Mouse (Mus musculus) embryonic stem cell, embryonic (primary cell): ENCODE measurements around the gene Tfeb.

Experiments
- CTCF ChIA-PET, 4 experiments: fragments of 300-600 bp in 2 of 4; fragments of 350-600 bp in 2 of 4; sonication (Branson Sonifier 250); formaldehyde crosslinking; loops; one replicate each; lab custom pipeline; 2022; ENCODE audit warnings: inconsistent platforms in 2 of 4; lab: Charles Lee
- POLR2A ChIA-PET, 4 experiments: fragments of 300-600 bp in 2 of 4; fragments of 350-600 bp in 2 of 4; sonication (Branson Sonifier 250); formaldehyde crosslinking; loops; one replicate each; lab custom pipeline; 2022; ENCODE audit warnings: antibody characterized with exemption in 4 of 4, inconsistent platforms in 1 of 4; lab: Charles Lee

Gene Tfeb

DNA sequence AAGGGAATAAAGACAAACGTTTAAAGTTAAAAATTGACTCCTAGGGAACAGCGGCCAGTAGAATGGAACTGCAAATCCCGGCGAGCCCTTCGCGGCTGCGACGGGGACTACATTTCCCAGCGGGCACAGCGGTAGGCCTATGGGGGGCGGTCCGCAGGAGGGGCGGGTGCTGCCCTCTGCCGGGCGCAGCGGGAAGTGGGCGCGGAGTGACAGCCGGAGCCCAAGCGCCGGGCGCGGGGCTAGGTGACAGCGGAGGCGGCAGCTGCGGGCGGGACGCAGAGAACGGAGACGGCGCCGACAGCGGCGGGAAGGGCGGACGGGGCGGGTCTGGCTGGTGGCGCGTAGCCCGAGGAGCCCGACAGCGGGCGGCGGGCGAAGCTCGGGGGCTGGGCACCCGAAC, at the start of gene Tfeb:
TSS of gene Tfeb (plus strand) at position 175 of the 400 bp plus-strand sequence.
- CTCF ChIA-PET = interaction anchor here in 3 of 4 experiments (0.6 to 1.8 kb wide), 10 partner anchors 12 to 658 kb away, joined by 3 to 7 read pairs (median 3); no protein-coding TSS in a partner anchor
- POLR2A ChIA-PET = interaction anchor here in 3 of 4 experiments (0.5 to 7.9 kb wide), 37 partner anchors 7 to 236 kb away, joined by 3 to 95 read pairs (median 5); partner anchors contain the start of genes Frs3 (in 1 of the 3), Gm21981 (in 1 of the 3), Pgc (in 1 of the 3) and Prickle4 (in 1 of the 3)

DNA sequence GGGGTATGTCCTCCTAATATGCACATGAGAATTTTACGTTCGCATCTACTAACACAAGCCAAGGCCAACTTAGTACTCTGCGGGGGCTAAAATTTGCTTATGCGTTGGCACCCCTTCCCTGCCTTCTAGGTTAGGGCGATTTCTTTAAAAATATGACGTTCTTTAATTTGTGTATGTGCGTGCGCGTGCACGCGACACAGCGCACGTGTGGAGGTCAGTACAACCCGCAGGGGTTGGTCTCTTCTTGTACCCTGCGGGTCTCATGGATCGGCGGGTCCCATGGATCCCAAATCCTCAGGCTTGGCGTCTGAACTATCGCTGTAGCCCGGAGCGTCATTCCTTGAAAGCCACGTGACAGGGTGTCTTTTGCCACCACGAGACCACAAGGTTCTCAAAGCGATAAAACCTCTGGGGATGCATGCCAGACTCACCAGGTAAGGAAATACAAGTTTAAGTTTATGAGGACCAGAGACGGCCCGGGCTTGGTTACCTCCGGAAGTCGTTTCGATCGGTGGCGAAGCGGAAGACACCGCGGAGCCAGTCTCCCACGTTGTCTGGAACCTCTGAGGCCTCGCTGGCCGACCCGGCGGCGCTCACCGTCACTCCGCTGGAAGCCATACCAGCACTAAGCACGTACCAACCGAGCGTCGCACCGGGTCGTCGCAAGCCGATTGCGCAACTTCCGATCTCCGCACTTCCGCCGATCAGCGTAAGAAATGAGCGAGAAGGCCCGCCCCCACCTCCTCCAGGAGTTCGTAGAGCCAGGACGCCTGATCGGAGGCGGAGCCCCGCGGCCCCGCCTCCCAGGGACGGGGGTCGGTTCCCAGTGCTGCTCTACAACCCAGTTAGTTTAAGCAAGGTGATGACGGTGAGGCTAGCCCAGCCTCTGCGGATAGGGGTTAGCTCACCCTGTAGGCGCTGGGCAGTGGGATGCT, 49.2 kb upstream of the Tfeb start:
- ChIA-PET POLR2A (interaction anchor here (0.6 to 7.0 kb wide), 21 partner anchors 9 to 202 kb away, joined by 3 to 66 read pairs (median 4); partner anchors contain the start of gene Tfeb (in 1 of the 4)), CTCF (interaction anchor here (0.6 to 1.5 kb wide), 6 partner anchors 9 to 355 kb away, joined by 3 to 4 read pairs (median 3); no protein-coding TSS in a partner anchor)

DNA sequence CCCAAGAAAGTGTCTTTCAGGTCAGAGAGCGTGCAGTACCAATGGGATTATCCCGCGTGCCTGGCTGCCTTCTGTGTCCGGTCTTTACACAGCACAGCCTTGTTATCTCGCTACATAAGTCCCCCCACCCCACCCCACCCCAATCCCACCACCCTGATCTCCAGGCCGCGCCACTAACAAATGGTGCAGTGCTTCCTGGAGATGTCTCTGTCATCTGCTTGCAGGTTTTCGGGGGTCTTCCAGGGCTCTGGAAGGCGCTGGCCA, 48.6 kb upstream of the Tfeb start, which contains the start of gene Tomm6:
TSS of gene Tomm6 (minus strand) at position 43 of the 264 bp plus-strand sequence.
- CTCF ChIA-PET = interaction anchor here in 3 of 4 experiments (0.7 to 1.5 kb wide), 4 partner anchors 10 to 356 kb away, joined by 3 to 4 read pairs (median 4); no protein-coding TSS in a partner anchor
- POLR2A ChIA-PET = interaction anchor here (0.6 to 4.0 kb wide), 19 partner anchors 8 to 177 kb away, joined by 3 to 18 read pairs (median 4); partner anchors contain the start of gene Tfeb (in 1 of the 4)

DNA sequence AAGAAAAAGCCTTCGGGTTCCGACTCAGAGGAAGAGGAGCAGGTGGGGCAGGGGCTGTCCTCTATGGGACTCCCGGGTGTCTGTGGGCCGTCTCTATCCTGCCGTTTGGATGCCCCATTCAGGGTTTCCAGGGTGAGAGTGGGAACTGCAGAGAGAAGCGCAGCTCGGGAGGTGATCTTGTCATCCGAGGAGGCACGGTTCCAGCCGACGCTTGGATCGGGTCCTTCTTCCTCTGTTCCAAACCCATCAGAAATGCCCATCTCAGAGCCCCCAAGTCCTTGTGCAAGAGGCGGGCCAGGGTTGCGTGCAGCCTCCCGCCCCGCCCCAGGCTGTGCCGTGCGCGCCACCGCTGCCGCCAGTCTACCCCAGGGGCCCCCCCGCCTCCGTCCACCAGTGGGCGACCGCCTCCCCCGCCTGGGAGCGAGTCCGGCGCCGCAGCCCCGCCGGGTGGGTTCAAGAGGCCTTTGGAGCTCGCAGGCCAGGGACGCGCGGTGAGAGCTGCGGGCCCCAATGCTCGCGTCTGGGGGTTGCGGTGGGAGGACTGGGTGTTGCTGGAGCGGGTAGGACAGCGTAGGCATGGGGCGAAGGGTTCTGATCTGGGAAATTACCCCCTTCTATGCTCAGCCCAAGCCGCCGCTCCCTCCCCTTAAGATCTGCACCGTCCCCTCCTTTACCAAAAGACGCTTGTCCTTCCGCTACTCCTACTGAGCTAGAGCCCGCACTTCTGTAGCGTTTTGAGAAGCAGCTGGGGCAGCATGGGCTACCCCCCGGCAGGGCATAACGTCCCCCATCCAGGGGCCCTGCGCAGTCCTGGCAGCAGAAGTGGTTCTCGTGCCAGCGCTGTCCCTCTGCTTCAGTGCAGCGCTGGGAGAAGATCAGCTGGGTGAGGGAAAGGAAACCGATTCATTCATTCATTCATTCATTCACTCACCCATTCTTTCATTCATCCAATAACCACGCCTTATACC, 47.9 kb upstream of the Tfeb start, which contains the start of gene Frs3:
TSS of gene Frs3 (plus strand) at position 423 of the 968 bp plus-strand sequence.
- ChIA-PET CTCF (interaction anchor here (0.5 to 1.6 kb wide), 12 partner anchors 10 to 207 kb away, joined by 3 to 5 read pairs (median 3); no protein-coding TSS in a partner anchor), POLR2A (interaction anchor here (0.6 to 4.0 kb wide), 32 partner anchors 9 to 176 kb away, joined by 3 to 18 read pairs (median 4); partner anchors contain the start of genes Tfeb (in 2 of the 4) and Usp49 (in 1 of the 4))

DNA sequence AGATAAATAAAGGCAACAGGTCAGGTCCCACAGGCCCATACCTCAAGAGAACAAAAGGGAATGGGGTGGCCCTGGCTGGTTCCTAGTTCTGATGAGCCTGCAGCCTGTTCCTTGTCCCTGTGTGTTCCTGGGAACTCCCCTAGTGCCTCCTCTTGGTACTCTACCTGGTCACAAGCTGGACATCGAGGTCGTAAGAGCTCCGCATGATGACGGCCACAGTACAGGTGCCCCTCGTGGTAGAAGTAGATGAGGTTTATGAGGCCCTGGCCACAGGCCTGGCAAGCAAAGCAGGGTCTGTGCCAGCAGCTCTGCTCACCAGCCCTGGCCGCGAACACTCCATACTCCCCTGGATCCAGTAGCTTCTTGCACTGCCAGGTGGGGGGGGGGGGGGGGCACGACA, 46.9 kb upstream of the Tfeb start:
- CTCF ChIA-PET = interaction anchor here in 3 of 4 experiments (0.7 to 1.6 kb wide), 8 partner anchors 10 to 178 kb away, joined by 3 to 5 read pairs (median 4); no protein-coding TSS in a partner anchor
- POLR2A ChIA-PET = interaction anchor here in 3 of 4 experiments (0.8 to 4.0 kb wide), 24 partner anchors 8 to 313 kb away, joined by 3 to 18 read pairs (median 4); partner anchors contain the start of genes Tfeb (in 2 of the 3) and Usp49 (in 1 of the 3)

DNA sequence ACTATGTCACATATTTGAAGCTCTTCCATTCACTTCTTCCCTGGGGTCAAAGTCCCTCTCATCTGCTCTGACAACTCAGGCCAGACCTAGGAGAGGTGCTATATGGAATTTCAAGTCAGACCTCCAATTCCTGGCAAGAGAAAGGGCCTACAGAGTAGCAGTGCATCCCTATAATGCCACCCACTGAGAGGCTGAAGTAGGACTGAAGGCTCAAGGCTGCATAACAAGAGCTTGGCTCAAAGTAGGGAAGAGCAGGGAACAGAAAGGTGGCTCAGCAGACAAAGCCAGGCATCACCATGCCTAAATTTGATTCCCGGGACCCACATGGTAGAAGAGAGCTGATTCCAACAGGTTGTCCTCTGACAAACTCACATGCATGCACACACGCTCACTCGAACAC, 45.2 kb upstream of the Tfeb start:
- POLR2A ChIA-PET = interaction anchor here in 3 of 4 experiments (0.9 to 4.0 kb wide), 11 partner anchors 10 to 96 kb away, joined by 3 to 18 read pairs (median 4); no protein-coding TSS in a partner anchor
- CTCF ChIA-PET = interaction anchor here in 2 of 4 experiments (0.8 to 1.4 kb wide), 3 partner anchors 15 to 47 kb away, joined by 3 read pairs; no protein-coding TSS in a partner anchor

DNA sequence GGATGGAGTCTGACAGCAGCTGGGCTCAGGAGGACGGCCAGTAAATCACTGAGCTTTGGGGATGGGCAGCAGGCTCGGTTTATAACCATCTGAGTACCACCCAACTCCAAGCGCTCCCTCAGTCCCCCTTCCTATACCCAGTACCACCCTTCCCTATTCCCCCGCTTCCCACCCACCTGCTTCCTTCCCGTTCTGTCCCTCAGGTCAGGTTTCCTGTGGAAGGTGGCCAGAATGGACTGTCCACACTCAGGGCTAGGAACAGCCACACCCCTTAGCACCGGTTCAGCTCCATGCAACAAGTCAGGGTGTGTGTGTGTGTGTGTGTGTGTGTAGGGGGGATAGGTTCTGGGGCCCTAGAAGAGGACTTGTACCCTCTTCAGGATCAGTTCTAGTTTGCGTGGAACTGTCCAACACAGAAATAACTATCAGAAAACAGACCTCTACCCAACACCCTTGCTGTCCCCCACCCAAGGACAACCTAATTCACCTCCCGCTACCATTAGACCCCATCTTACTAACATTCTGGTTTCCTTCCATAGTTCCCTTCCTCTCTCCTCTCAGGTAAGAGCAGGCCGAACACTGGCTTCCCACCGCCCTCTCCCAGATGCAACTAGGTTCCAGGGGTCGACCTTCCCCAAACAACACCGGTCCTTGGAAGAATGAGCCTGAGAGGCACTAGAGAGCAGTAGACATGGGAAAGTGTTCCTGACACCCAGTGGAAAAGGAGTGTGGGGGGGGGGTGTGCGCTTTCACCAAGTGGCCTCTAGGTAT, 43.0 kb upstream of the Tfeb start:
- CTCF ChIA-PET = interaction anchor here (0.6 to 2.1 kb wide), 26 partner anchors 10 to 1541 kb away, joined by 3 to 9 read pairs (median 4); partner anchors contain the start of genes Mad2l1bp (in 1 of the 4) and Taf8 (in 1 of the 4)

DNA sequence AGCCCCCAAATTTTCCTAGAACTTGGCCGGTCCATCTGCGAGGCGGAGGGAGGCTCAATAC, 42.6 kb upstream of the Tfeb start, which contains the start of gene Gm21981:
TSS of gene Gm21981 (minus strand) at position 14 of the 61 bp plus-strand sequence.
- ChIA-PET POLR2A (interaction anchor here in 3 of 4 experiments (0.5 to 2.9 kb wide), 29 partner anchors 8 to 315 kb away, joined by 3 to 10 read pairs (median 4); no protein-coding TSS in a partner anchor), CTCF (interaction anchor here (0.6 to 2.1 kb wide), 25 partner anchors 10 to 1541 kb away, joined by 3 to 9 read pairs (median 4); partner anchors contain the start of genes Mad2l1bp (in 1 of the 4) and Taf8 (in 1 of the 4))

More for the DNA sequence above, 43.0 kb upstream of the Tfeb start:
- POLR2A ChIA-PET = interaction anchor here in 3 of 4 experiments (0.5 to 3.5 kb wide), 32 partner anchors 8 to 315 kb away, joined by 3 to 17 read pairs (median 5); no protein-coding TSS in a partner anchor

DNA sequence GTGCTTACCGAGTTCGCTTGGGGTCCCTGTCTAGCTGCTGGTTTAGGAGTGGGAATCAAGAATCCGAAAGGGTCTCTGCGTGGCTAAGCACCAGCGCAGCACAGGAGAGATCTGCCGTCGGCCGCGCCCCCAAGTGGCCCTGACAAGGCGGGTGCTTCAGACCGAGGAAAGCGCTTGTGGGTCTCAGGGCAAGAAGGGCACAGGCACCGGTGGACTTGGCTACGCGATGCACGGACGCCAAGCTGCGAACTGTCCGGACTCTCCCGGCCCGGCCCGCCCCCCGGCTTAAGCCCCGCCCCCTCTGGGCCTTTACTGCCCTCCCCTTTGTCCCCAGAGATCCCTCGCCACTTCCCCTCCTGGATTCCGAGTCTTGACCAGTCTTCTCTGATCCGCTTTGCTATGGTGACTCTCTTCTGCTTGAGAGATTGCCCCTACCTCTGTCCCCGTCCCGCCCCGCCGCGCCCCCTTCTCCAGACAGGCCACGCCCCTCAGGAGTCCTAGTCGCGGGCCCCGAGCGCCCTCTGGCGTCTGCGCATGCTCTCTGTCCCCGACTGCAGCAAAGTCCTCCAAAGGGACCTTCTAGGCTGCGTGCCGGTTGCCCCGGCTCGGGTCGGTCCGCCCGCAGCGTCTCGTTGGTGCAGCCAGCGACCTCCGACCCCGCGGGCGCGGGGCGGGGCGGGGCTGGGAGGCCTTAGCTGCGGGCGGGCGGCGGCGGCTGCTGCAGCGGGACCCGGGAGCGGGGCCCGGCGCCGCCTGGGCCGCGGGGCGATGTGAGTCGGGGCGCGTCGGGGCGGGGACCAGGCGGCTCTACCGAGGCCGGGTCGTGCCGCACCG, 42.1 kb upstream of the Tfeb start, which contains the start of gene Prickle4:
TSS of gene Prickle4 (minus strand) at position 234 of the 834 bp plus-strand sequence.
- CTCF ChIA-PET = interaction anchor here (0.6 to 2.1 kb wide), 41 partner anchors 9 to 1541 kb away, joined by 3 to 9 read pairs (median 3); partner anchors contain the start of genes Mad2l1bp (in 1 of the 4) and Taf8 (in 1 of the 4)
- POLR2A ChIA-PET = interaction anchor here (0.5 to 2.9 kb wide), 45 partner anchors 9 to 396 kb away, joined by 3 to 10 read pairs (median 4); no protein-coding TSS in a partner anchor

DNA sequence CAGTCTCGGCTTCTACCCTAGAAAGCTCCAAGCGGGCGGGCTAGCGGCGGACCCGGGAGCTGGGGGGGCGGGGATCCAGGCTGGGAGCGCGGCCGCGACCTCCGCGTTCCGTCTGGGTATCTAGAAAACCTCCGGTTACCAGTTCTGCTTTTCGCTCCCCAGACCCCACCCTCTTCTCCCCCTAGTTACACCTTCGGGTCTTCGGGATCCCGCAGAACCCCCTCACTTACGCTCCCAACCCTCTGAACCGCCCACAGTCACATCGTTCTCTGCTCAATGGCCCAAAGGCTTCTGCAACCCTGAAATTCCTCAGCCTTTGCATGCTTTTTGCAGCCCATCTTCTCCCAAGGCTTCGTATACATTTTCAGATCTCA, 41.5 kb upstream of the Tfeb start:
- POLR2A ChIA-PET = interaction anchor here (0.6 to 2.9 kb wide), 30 partner anchors 9 to 395 kb away, joined by 3 to 10 read pairs (median 4); no protein-coding TSS in a partner anchor
- CTCF ChIA-PET = interaction anchor here (0.6 to 2.1 kb wide), 21 partner anchors 9 to 220 kb away, joined by 3 to 9 read pairs (median 4); no protein-coding TSS in a partner anchor

DNA sequence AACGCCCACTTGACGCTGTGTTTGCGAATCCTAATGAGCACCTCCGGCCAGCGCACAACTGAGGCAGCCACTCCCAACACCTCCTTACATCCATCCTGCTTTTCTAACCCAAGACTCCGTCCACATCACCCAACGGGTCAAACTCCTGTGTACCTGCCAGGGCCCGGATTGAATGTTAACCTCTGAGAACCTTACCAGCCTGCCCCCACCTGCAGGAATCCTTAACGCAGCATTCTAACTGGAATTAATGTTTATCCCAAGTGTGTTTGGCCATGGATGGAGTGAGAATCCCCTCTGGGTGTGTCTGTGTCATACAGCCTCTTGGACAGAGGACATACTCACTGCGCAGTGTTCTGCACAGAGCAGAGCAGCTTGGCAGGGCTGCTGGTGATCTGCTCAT, 38.7 kb upstream of the Tfeb start:
- POLR2A ChIA-PET = interaction anchor here in 3 of 4 experiments (1.1 to 3.0 kb wide), 7 partner anchors 9 to 53 kb away, joined by 3 to 12 read pairs (median 10); partner anchors contain the start of genes Tomm6 (in 2 of the 3) and Frs3 (in 1 of the 3)
- CTCF ChIA-PET = no interaction called here

DNA sequence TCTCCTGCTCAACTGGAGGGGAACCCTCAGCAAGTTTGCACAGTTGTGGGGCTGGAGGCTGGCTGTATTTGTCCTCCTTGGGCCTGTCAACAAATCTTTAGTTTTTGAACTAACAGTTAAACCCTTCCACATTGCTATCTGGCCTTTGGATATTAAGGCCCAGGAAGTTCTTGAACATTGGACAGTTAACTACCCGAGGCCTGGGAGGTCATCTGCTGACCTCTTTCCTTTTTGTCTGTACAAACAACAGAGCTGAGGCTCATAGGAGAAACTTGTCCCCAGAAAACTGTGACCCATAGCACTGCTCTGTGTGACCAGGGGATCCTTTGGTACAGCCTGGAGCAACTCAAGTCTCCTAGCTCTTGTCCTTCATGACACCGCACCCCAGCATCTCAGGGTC, 37.8 kb upstream of the Tfeb start:
- POLR2A ChIA-PET = interaction anchor here in 2 of 4 experiments (1.1 to 3.7 kb wide), 7 partner anchors 10 to 41 kb away, joined by 3 to 22 read pairs (median 10); partner anchors contain the start of genes Frs3 (in 1 of the 2), Tfeb (in 1 of the 2) and Tomm6 (in 1 of the 2)
- CTCF ChIA-PET = interaction anchor here in 2 of 4 experiments (0.6 to 1.2 kb wide), 3 partner anchors 8 to 207 kb away, joined by 3 to 4 read pairs (median 4); no protein-coding TSS in a partner anchor

DNA sequence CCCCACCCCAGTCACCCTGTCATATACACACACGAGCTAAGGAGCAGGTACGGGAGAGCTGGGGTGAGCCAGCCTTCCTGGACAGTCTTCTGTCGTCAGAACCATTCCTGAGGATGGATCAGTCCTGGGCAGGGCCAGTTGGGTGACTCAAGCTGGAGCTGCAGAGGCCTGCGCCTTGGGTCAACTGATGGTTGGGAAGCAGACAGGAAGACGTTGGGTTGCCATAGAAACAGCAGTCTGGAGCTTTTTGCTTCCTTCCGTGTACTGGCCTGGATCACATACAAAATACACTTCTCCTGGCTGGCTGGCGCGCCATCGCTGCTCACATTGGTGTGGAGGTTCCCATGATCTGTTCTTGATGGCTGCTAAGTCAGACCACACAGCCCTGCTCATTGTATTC, 35.0 kb upstream of the Tfeb start:
- CTCF ChIA-PET = interaction anchor here (0.6 to 1.3 kb wide), 4 partner anchors 54 to 561 kb away, joined by 3 to 5 read pairs (median 3); no protein-coding TSS in a partner anchor
- POLR2A ChIA-PET = interaction anchor here in 3 of 4 experiments (0.6 to 3.7 kb wide), 14 partner anchors 9 to 309 kb away, joined by 3 to 22 read pairs (median 4); partner anchors contain the start of gene Tfeb (in 1 of the 3)

DNA sequence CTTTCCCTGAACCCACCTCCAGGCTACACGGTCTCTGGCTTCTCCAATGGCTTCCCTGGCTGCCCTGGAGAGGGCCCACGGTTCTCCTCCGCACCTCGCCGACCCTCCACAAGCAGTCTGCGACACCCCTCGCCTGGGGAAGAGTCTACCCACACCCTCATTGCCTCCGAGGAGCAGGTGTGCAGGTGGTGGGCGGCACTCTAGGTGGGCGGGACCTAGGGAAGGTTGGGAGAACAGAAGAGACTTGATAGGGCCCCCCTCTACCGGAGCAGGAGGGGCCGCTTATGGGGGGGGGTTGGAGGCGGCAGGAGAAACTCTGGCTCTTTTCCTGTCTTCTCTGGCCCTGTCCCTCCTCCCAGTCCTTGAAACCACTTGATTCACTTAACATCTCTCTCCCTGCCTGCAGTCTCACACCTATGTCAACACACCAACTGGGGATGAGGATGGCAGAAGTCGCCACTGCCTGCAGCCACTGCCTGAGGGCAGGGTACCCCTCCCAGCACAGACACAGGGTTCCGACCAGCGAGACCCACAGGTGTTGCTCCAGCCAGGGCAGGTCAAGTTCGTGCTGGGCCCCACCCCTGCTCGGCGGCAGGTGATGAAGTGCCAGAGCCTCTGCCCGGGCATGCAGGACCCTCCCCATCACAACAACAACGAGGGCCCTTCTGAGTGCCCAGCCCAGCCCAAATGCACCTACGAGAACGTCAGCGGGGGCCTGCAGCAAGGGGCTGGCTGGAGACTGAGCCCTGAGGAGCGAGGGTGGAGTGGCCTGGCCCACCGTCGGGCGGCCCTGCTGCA, 34.1 kb upstream of the Tfeb start:
- CTCF ChIA-PET = interaction anchor here in 3 of 4 experiments (0.6 to 2.6 kb wide), 7 partner anchors 8 to 562 kb away, joined by 3 to 12 read pairs (median 3); partner anchors contain the start of genes Frs3 (in 1 of the 3), Gm21981 (in 1 of the 3) and Prickle4 (in 1 of the 3)
- POLR2A ChIA-PET = interaction anchor here in 3 of 4 experiments (0.6 to 4.8 kb wide), 29 partner anchors 8 to 551 kb away, joined by 3 to 51 read pairs (median 5); partner anchors contain the start of genes Frs3 (in 2 of the 3), Tfeb (in 2 of the 3), Gm21981 (in 1 of the 3) and Pgc (in 1 of the 3)
